ENCODE assay signal across 25 mouse cellular contexts in the genomic region with DNA sequence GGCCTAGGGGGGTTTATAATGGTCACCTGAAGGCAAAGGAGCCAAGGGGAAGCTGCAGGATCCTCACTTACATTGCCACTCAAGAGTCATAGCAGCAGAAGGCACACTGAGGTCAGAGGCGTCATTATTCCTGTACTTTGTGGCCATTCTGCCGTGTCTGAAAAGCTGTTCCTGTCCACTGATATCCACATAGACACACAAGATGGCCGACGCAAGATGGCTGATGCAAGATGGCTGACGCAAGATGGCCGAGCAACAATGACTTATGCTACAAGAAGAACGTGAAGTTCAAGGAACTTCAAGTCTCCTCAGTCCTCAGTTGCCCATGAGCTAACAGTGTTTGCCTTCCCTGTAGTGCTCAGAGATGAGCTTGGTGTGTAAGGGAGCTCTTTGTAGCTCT.
"Had no signal": no experiment of that assay in that cellular context is flagged by ENCODE, and none has a peak within 500 bp of the region (broad histone marks: within the 10 kb centered on the region; RNA-seq: fewer than 3 reads in every experiment).

No protein-coding gene starts in this region.

- H3K4me2 ChIP-seq: heart, embryonic 11.5 days; heart, embryonic 13.5 days; heart, embryonic 15.5 days; hindbrain, embryonic 13.5 days; hindbrain, embryonic 15.5 days; kidney, embryonic 15.5 days; limb, embryonic 12.5 days; liver, embryonic 11.5 days; liver, embryonic 13.5 days; liver, embryonic 15.5 days had no signal

- H3K4me1 ChIP-seq: liver, embryonic 13.5 days; liver, embryonic 15.5 days had no signal

- H3K9me3 ChIP-seq: heart, embryonic 13.5 days; heart, embryonic 15.5 days; hindbrain, embryonic 13.5 days; hindbrain, embryonic 15.5 days; kidney, embryonic 15.5 days; limb, embryonic 10.5 days; limb, embryonic 12.5 days; liver, embryonic 13.5 days; liver, embryonic 15.5 days had no signal

- ATAC-seq: hindbrain, postnatal 0 days; intestine, embryonic 16.5 days had no signal

- H3K36me3 ChIP-seq: heart, embryonic 13.5 days; heart, embryonic 15.5 days; hindbrain, embryonic 13.5 days; hindbrain, embryonic 15.5 days; kidney, embryonic 15.5 days; limb, embryonic 10.5 days; limb, embryonic 12.5 days had no signal

- H3K9ac ChIP-seq: heart, embryonic 13.5 days; heart, embryonic 15.5 days; hindbrain, embryonic 13.5 days; hindbrain, embryonic 15.5 days; kidney, embryonic 15.5 days; limb, embryonic 12.5 days; liver, embryonic 13.5 days; liver, embryonic 15.5 days had no signal

- H3K27ac ChIP-seq: heart, adult 2 months; heart, embryonic 13.5 days; heart, embryonic 15.5 days; hindbrain, embryonic 13.5 days; hindbrain, embryonic 15.5 days; hindbrain, postnatal 0 days; kidney, embryonic 15.5 days; kidney, postnatal 0 days; limb, embryonic 12.5 days; liver, embryonic 13.5 days; liver, embryonic 15.5 days had no signal

- H3K4me3 ChIP-seq: heart, adult 2 months; heart, embryonic 13.5 days; heart, embryonic 15.5 days; hindbrain, embryonic 13.5 days; hindbrain, embryonic 15.5 days; kidney, embryonic 15.5 days; limb, embryonic 10.5 days; limb, embryonic 12.5 days; liver, embryonic 13.5 days; liver, embryonic 15.5 days had no signal

- H3K27me3 ChIP-seq: hindbrain, embryonic 15.5 days; limb, embryonic 12.5 days; liver, embryonic 13.5 days; liver, embryonic 15.5 days had no signal

- DNase-seq: gastrocnemius, postnatal 14 days; heart, adult 2 months; heart, postnatal 4 days; kidney, adult 11 months; kidney, adult 2 months; kidney, adult 9 months; kidney, postnatal 14 days; kidney, postnatal 36 days; layer of hippocampus, adult 9-11 months; layer of hippocampus, postnatal 36 days; liver; liver, embryonic 13.5 days had no signal
